Mouse (Mus musculus) brain, embryonic 14.5 days (tissue): ENCODE measurements at regions not wholly inside any gene's neighbourhood (a gene's known extent, or its start where the extent isn't known, plus 50 kb on each side); places are given as distances from the start of the nearest gene placed in this dataset.

Experiments
- CTCF ChIP-seq: fragments of 200-500 bp; IDR thresholded peaks from 2 replicates; pipeline ENCODE4 v1.5.1; 2012; ENCODE audit warnings: inconsistent platforms, mild to moderate bottlenecking, moderate library complexity, borderline replicate concordance; ENCODE audit not compliant: insufficient read depth, insufficient read length; ENCODE audit errors: extremely low read depth
- POLR2A ChIP-seq: fragments of 200-500 bp; IDR thresholded peaks from 2 replicates; pipeline ENCODE4 v1.6.1; 2012; ENCODE audit warnings: mild to moderate bottlenecking, inconsistent platforms, borderline replicate concordance; ENCODE audit not compliant: poor library complexity, insufficient read depth, insufficient read length, severe bottlenecking; ENCODE audit errors: extremely low read depth

DNA sequence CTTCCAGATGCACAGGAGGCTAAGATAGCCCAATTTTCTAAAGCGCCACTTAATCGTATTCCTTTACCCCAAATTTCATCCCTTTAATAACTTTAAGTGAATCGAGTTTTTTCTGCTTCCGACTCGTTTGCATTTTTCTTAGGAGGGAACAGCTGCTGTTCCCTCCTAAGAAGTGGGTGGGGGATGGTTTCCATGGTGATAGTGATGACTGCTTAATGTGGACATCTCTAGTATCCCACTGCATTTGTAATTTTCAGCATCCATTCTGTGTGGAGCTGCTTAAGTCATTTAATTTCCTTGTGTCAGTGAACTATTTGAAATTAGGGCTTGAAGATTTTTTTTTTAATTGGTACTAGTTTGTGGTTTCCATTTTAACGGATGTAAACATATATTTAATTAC is 567.8 kb upstream of the Adgra3 start:
- no peak for TF ChIP-seq CTCF
- TF ChIP-seq POLR2A = no peak
